Mouse (Mus musculus): ENCODE data around the gene Pold2.

- TF ChIP-seq POLR2A (IDR thresholded peaks at IDR 0.05; ENCODE audit: insufficient read depth, low read length), result no peak
- TF ChIP-seq CTCF (IDR thresholded peaks at IDR 0.05; ENCODE audit: low read depth, low read length), result no peak
- TF ChIP-seq EP300 (IDR thresholded peaks at IDR 0.05; ENCODE audit: insufficient read depth, low read depth, low read length), result no peak
Measured at GRCm38 (mm10) chr11:5848741-5849140, 29.4 kb downstream of the Pold2 start.

Measured in ES-Bruce4 (cell line).